Mouse (Mus musculus) activated CD4-positive, CD25-positive, alpha-beta regulatory T cell, adult 9 weeks (primary cell): Measurements from ENCODE around the gene Fam166a. TPM values are rescaled to one million over a fixed set of nuclear protein-coding genes. Genes with fewer than 3 reads are reported as not detected.

Experiments
- polyA plus RNA-seq: library from polyadenylated mRNA; unstranded; fragments of 100-300 nt; shearing (Covaris generic); gene quantifications from one replicate; pipeline ENCODE4 v1.2.1, GENCODE M21; 2017

The Fam166a gene
- not detected for polyA plus RNA-seq

GRCm38 (mm10) chr2:25218445-25218844, at the start of gene Fam166a:
Gene Fam166a (plus strand): TSS chr2:25218745.

GRCm38 (mm10) chr2:25180478-25180903, 38.1 kb upstream of the Fam166a start, which contains the start of gene Nrarp:
Gene Nrarp (plus strand): TSS chr2:25180758.

GRCm38 (mm10) chr2:25196172-25196954, 22.2 kb upstream of the Fam166a start, which contains the start of gene Tor4a:
Gene Tor4a (minus strand): TSS chr2:25196886.

DNA sequence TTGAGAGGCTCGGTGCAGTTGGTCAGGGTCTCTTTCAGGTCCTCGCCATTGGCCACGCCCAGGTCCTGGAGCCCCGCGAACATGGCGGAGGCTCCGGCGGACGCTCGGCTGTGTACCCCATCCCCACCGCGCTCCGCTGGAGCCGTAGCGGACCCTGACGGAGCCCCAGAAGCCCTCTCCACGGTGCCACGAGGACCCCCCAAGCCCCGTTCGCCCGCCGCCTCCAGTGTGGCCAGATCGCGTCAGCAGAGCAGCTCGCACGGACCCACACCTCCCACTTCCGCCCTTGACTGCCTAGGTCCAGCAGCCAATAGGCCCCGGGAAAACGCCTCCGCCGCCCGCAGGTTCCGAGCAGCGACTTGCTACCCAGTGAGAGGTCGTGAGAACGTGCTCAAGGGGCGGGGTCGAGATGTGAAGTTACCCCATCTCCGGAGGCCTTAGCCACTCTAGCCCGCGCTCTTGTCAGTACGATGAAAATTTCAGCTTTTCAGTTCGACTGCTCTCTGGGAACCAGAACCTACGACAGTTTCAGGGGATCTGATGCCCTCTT, 7.3 kb upstream of the Fam166a start, which contains the start of gene Nelfb:
Gene Nelfb (minus strand): TSS at position 369 of the 550 bp plus-strand sequence.

DNA sequence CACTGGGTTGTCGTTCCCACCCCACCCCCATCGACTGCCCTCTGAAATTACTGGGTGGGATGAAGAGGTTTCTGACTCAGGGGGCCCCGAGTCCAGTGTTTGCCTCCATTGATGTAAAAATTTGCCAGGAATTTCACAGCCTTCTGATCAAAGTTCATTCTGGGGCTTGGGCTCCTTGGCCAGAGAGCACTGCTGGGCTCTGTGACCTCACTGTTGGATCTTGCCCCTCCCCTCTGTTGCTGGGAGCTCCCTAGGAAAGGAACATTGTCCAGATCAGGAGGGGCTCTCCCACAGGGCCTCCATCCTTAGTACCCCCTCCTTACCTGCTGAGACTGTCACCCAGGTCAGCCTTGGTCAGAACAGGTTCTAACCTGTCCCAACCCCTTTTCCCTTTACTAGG, 4.1 kb upstream of the Fam166a start, which contains the start of gene Stpg3:
Gene Stpg3 (minus strand): TSS at position 194 of the 400 bp plus-strand sequence.

DNA sequence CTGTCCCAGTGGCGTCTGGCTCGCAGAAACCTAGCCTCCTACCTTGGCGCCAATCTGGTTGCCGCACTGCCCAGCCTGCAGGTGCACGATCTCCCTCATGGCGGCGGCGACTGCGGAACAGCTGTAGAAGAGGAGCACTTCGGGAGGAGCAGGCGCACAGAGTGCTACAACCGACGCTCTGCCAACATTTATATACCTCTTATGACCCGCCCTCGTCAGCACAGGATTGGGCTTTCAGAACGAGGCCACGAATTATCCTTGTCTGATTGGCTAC, 5.9 kb downstream of the Fam166a start, which contains the start of gene Tubb4b:
Gene Tubb4b (minus strand): TSS at position 211 of the 274 bp plus-strand sequence.

DNA sequence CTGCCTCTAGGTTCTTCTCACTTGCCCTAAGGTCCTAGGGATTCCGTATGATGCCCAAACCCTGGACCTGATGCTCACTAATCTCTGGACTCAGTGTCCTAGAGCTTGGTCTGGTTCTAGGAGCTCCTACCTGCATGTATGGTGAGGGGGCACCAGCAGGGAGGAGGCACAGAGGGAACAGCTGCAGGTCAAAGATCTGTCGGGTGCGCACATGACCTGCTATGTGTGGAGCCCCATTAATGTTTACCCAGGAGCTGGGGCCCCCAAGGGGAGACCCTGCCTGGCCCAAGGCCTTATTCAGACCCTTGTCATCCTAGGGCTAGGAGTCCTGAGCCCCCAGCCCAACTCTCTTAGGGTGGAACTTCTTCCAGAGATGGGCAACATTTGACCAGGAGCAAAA, 15.5 kb downstream of the Fam166a start, which contains the start of gene Slc34a3:
Gene Slc34a3 (minus strand): TSS at position 315 of the 400 bp plus-strand sequence.

GRCm38 (mm10) chr2:25236614-25237013, 18.1 kb downstream of the Fam166a start, which contains the start of gene Rnf224:
Gene Rnf224 (minus strand): TSS chr2:25236787.

GRCm38 (mm10) chr2:25242101-25242506, 23.6 kb downstream of the Fam166a start, which contains the start of the genes Rnf208 and Cysrt1:
Gene Rnf208 (plus strand): TSS chr2:25242255.
Gene Cysrt1 (minus strand): TSS chr2:25242452.

GRCm38 (mm10) chr2:25246183-25247072, 27.9 kb downstream of the Fam166a start, which contains the start of gene AL732309.1:
Gene AL732309.1 (minus strand): TSS chr2:25246863.

GRCm38 (mm10) chr2:25255284-25255779, 36.8 kb downstream of the Fam166a start, which contains the start of gene Tmem203:
Gene Tmem203 (plus strand): TSS chr2:25255439.

GRCm38 (mm10) chr2:25262291-25262767, 43.8 kb downstream of the Fam166a start, which contains the start of gene Tprn:
Gene Tprn (plus strand): TSS chr2:25262618.

Other genes starting within 250 kb of the Fam166a start
- gene Mrpl41, start 243.6 kb upstream of the Fam166a start, polyA plus RNA-seq = 104 TPM
- gene Pnpla7, start 242.7 kb upstream of the Fam166a start, polyA plus RNA-seq = 95.9 TPM
- gene Nsmf, start 164.4 kb upstream of the Fam166a start, polyA plus RNA-seq = 30.6 TPM
- gene Entpd8, start 138.4 kb upstream of the Fam166a start, polyA plus RNA-seq = 0.48 TPM
- 13.2 TPM for gene Noxa1, start 123.6 kb upstream of the Fam166a start, polyA plus RNA-seq
- not detected for gene Nrarp, start 38.0 kb upstream of the Fam166a start, polyA plus RNA-seq
- gene Tor4a, start 21.9 kb upstream of the Fam166a start, polyA plus RNA-seq = 153 TPM
- 167 TPM for gene Nelfb, start 7.3 kb upstream of the Fam166a start, polyA plus RNA-seq
- gene Stpg3, start 4.1 kb upstream of the Fam166a start, polyA plus RNA-seq = not detected
- 235 TPM for gene Tubb4b, start 6.0 kb downstream of the Fam166a start, polyA plus RNA-seq
- not detected for gene Slc34a3, start 15.6 kb downstream of the Fam166a start, polyA plus RNA-seq
- not detected for gene Rnf224, start 18.0 kb downstream of the Fam166a start, polyA plus RNA-seq
- not detected for gene Rnf208, start 23.5 kb downstream of the Fam166a start, polyA plus RNA-seq
- gene Cysrt1, start 23.7 kb downstream of the Fam166a start, polyA plus RNA-seq = not detected
- 10.4 TPM for gene AL732309.1, start 28.1 kb downstream of the Fam166a start, polyA plus RNA-seq
- gene Tmem203, start 36.7 kb downstream of the Fam166a start, polyA plus RNA-seq = 16.9 TPM
- 3.8 TPM for gene Tprn, start 43.9 kb downstream of the Fam166a start, polyA plus RNA-seq
- gene Ssna1, start 53.7 kb downstream of the Fam166a start, polyA plus RNA-seq = 144 TPM
- gene Anapc2, start 53.7 kb downstream of the Fam166a start, polyA plus RNA-seq = 106 TPM
- not detected for gene Tmem210, start 69.4 kb downstream of the Fam166a start, polyA plus RNA-seq
- gene Lrrc26, start 71.2 kb downstream of the Fam166a start, polyA plus RNA-seq = not detected
- gene Grin1, start 100.4 kb downstream of the Fam166a start, polyA plus RNA-seq = 0.11 TPM
- gene Man1b1, start 113.6 kb downstream of the Fam166a start, polyA plus RNA-seq = 24.2 TPM
- gene Dpp7, start 137.6 kb downstream of the Fam166a start, polyA plus RNA-seq = 25.1 TPM
- gene Uap1l1, start 146.9 kb downstream of the Fam166a start, polyA plus RNA-seq = 19.7 TPM
- 0.39 TPM for gene Sapcd2, start 153.6 kb downstream of the Fam166a start, polyA plus RNA-seq
- gene Entpd2, start 177.1 kb downstream of the Fam166a start, polyA plus RNA-seq = 0.56 TPM
- gene Npdc1, start 180.6 kb downstream of the Fam166a start, polyA plus RNA-seq = 3.4 TPM
- gene Fut7, start 204.5 kb downstream of the Fam166a start, polyA plus RNA-seq = 11.3 TPM
- 24.7 TPM for gene Abca2, start 210.0 kb downstream of the Fam166a start, polyA plus RNA-seq
- gene Clic3, start 238.1 kb downstream of the Fam166a start, polyA plus RNA-seq = 4.6 TPM
- 96.1 TPM for gene Paxx, start 242.3 kb downstream of the Fam166a start, polyA plus RNA-seq